ENCODE assay signal across 12 mouse cellular contexts in the genomic region with DNA sequence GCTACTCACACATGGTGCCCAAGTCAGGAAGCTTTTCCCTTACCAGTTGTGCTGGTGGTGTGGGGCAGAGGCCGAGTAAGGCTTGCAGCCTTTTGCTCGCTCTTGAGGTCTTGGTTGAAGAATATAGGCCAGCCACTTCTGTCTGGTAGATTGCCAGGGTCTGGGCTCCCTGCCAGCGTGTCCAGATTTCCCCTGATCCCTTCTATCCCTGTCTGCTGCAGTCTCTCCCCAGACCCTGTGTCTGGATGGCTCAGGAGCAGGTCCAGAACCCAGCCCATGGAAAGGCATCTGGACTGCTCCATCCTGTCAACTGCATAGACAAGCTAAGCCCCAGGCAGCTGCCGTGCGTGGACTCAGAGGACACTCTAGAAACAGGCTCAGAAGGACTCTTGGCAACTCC. TPM values are rescaled to one million over a fixed set of nuclear protein-coding genes. Genes with fewer than 3 reads are reported as not detected.
DNase-seq lines count a peak whose midpoint lies in the region; ATAC-seq and TF ChIP-seq lines count a peak whose summit lies in the region.
"Had no signal": no experiment of that assay in that cellular context is flagged by ENCODE, and none has a peak within 500 bp of the region (broad histone marks: within the 10 kb centered on the region; RNA-seq: fewer than 3 reads in every experiment).

No protein-coding gene starts in this region.

- H3K9me3 ChIP-seq in hindbrain, embryonic 13.5 days, result no peaks in the 10 kb centered on the region
- H3K9me3 ChIP-seq in hindbrain, embryonic 10.5 days, result no peaks in the 10 kb centered on the region
- no peaks in the 10 kb centered on the region for H3K9me3 ChIP-seq in midbrain, embryonic 11.5 days (ENCODE audit: control insufficient read depth, low read length)
- no peaks in the 10 kb centered on the region for H3K9me3 ChIP-seq in midbrain, embryonic 10.5 days (replicated peaks)
- no peaks in the 10 kb centered on the region for H3K9me3 ChIP-seq in heart, postnatal 0 days (replicated peaks; ENCODE audit: control insufficient read depth, low read length)
- H3K9me3 ChIP-seq: G1E; kidney, embryonic 15.5 days; neural tube, embryonic 15.5 days had no signal

- no peak overlapping the region for H3K9ac ChIP-seq in hindbrain, embryonic 13.5 days
- H3K9ac ChIP-seq in midbrain, embryonic 11.5 days (ENCODE audit: low read length), result no peak overlapping the region
- H3K9ac ChIP-seq in heart, postnatal 0 days (replicated peaks; ENCODE audit: low read depth, low read length), result no peak overlapping the region
- H3K9ac ChIP-seq: kidney, embryonic 15.5 days; neural tube, embryonic 15.5 days had no signal

- 72% methylated on average over 5 of the region's 5 CpGs for WGBS in hindbrain, embryonic 13.5 days
- 94% methylated on average over 5 of the region's 5 CpGs for WGBS in hindbrain, embryonic 10.5 days
- 86% methylated on average over 5 of the region's 5 CpGs for WGBS in midbrain, embryonic 11.5 days
- WGBS in midbrain, embryonic 10.5 days, result 87% methylated on average over 5 of the region's 5 CpGs
- 17% methylated on average over 5 of the region's 5 CpGs for WGBS in heart, postnatal 0 days

- ATAC-seq in hindbrain, embryonic 13.5 days (ENCODE audit: low FRiP score), result no peak
- ATAC-seq in midbrain, embryonic 11.5 days (ENCODE audit: low FRiP score), result no peak
- ATAC-seq in heart, postnatal 0 days (ENCODE audit: insufficient read depth, low read depth), result peak; percentile 62; the same call in 1 of the 2 replicates
- ATAC-seq: forebrain, embryonic 14.5 days had no signal

- H3K4me2 ChIP-seq in hindbrain, embryonic 13.5 days, result no peak overlapping the region
- H3K4me2 ChIP-seq in midbrain, embryonic 11.5 days, result no peak overlapping the region
- no peak overlapping the region for H3K4me2 ChIP-seq in heart, postnatal 0 days (ENCODE audit: low read depth, low read length)
- H3K4me2 ChIP-seq: kidney, embryonic 15.5 days; neural tube, embryonic 15.5 days had no signal

- peaks cover 31% of the 10 kb centered on the region for H3K4me1 ChIP-seq in hindbrain, embryonic 13.5 days (replicated peaks)
- peaks cover 15% of the 10 kb centered on the region for H3K4me1 ChIP-seq in hindbrain, embryonic 10.5 days (replicated peaks)
- H3K4me1 ChIP-seq in midbrain, embryonic 11.5 days (ENCODE audit: control insufficient read depth, insufficient read depth, low read length), result peaks cover 2% of the 10 kb centered on the region; the same call in 1 of the 2 replicates
- H3K4me1 ChIP-seq in midbrain, embryonic 10.5 days, result peaks cover 9% of the 10 kb centered on the region
- peaks cover 8% of the 10 kb centered on the region; the same call in 1 of the 2 replicates for H3K4me1 ChIP-seq in heart, postnatal 0 days (ENCODE audit: control insufficient read depth, insufficient read depth)
- H3K4me1 ChIP-seq: kidney, embryonic 15.5 days had no signal

- no peak overlapping the region for H3K4me3 ChIP-seq in hindbrain, embryonic 13.5 days
- H3K4me3 ChIP-seq in hindbrain, embryonic 10.5 days, result no peak overlapping the region
- H3K4me3 ChIP-seq in midbrain, embryonic 11.5 days (ENCODE audit: low read depth, low read length), result no peak overlapping the region
- no peak overlapping the region for H3K4me3 ChIP-seq in midbrain, embryonic 10.5 days
- no peak overlapping the region for H3K4me3 ChIP-seq in heart, postnatal 0 days (ENCODE audit: low read depth, low read length)
- H3K4me3 ChIP-seq: kidney, embryonic 15.5 days; neural tube, embryonic 15.5 days had no signal

- H3K27ac ChIP-seq in hindbrain, embryonic 13.5 days, result peak overlapping the region; percentile 37; the same call in 1 of the 2 replicates
- no peak overlapping the region for H3K27ac ChIP-seq in hindbrain, embryonic 10.5 days
- H3K27ac ChIP-seq in midbrain, embryonic 11.5 days (ENCODE audit: low read depth, low read length), result no peak overlapping the region
- no peak overlapping the region for H3K27ac ChIP-seq in midbrain, embryonic 10.5 days (replicated peaks)
- no peak overlapping the region for H3K27ac ChIP-seq in heart, postnatal 0 days (ENCODE audit: low read depth)
- H3K27ac ChIP-seq: kidney, embryonic 15.5 days had no signal

- peak; percentile 58 for DNase-seq in adrenal gland, postnatal 10 days
- no peak for DNase-seq in adrenal gland, adult 8-10 months
- no peak for DNase-seq in hindbrain, embryonic 10.5 days (ENCODE audit: low spot score)
- peak; percentile 56 for DNase-seq in midbrain, embryonic 11.5 days (ENCODE audit: low spot score, missing footprints)
- no peak for DNase-seq in midbrain, embryonic 10.5 days (ENCODE audit: low spot score)
- no peak for DNase-seq in heart, postnatal 0 days (ENCODE audit: low spot score)
- no peak for DNase-seq in left cerebral cortex, adult 9 months (ENCODE audit: low spot score in 2 of 2)

- no peak for TF ChIP-seq CTCF in heart, postnatal 0 days (IDR thresholded peaks at IDR 0.05; ENCODE audit: low read depth)

- H3K27me3 ChIP-seq in hindbrain, embryonic 13.5 days, result no peaks in the 10 kb centered on the region
- no peaks in the 10 kb centered on the region for H3K27me3 ChIP-seq in hindbrain, embryonic 10.5 days (ENCODE audit: insufficient read depth, poor library complexity, severe bottlenecking)
- H3K27me3 ChIP-seq in midbrain, embryonic 11.5 days (ENCODE audit: control insufficient read depth, insufficient read depth, low read length), result no peaks in the 10 kb centered on the region
- no peaks in the 10 kb centered on the region for H3K27me3 ChIP-seq in midbrain, embryonic 10.5 days (ENCODE audit: low read depth, poor library complexity, severe bottlenecking)
- no peaks in the 10 kb centered on the region for H3K27me3 ChIP-seq in heart, postnatal 0 days (ENCODE audit: control insufficient read depth, insufficient read depth, low read length)
- H3K27me3 ChIP-seq: kidney, embryonic 15.5 days; neural tube, embryonic 15.5 days had no signal

- H3K36me3 ChIP-seq in hindbrain, embryonic 13.5 days, result no peaks in the 10 kb centered on the region
- H3K36me3 ChIP-seq in hindbrain, embryonic 10.5 days, result no peaks in the 10 kb centered on the region
- no peaks in the 10 kb centered on the region for H3K36me3 ChIP-seq in midbrain, embryonic 11.5 days (ENCODE audit: control insufficient read depth, insufficient read depth, low read length)
- no peaks in the 10 kb centered on the region for H3K36me3 ChIP-seq in midbrain, embryonic 10.5 days
- no peaks in the 10 kb centered on the region for H3K36me3 ChIP-seq in heart, postnatal 0 days (replicated peaks; ENCODE audit: control insufficient read depth, insufficient read depth, low read length)
- H3K36me3 ChIP-seq: G1E; kidney, embryonic 15.5 days; neural tube, embryonic 15.5 days had no signal

- TF ChIP-seq EP300 in heart, postnatal 0 days (IDR thresholded peaks at IDR 0.05; ENCODE audit: low read depth), result no peak

RNA-seq across cellular contexts. Expression of gene Nav1, which starts 37.0 kb away (rescaled TPM):
- total RNA-seq in adrenal gland, postnatal 10 days (2021), result 10 to 100 TPM; 20.8 to 35.2 TPM
- total RNA-seq in adrenal gland, adult 8-10 months (2022), result 10 to 100 TPM; 15.2 to 26.9 (median 22.8) TPM
- polyA plus RNA-seq in hindbrain, embryonic 13.5 days (2015; fragmentation: Nextera tagmentation; extraction: Ambion mirVana), result 42.3 and 42.6 TPM in 2 replicates
- polyA plus RNA-seq in hindbrain, embryonic 10.5 days (2016; fragmentation: Nextera tagmentation; extraction: Ambion mirVana), result 16.1 and 19.3 TPM in 2 replicates
- polyA plus RNA-seq in midbrain, embryonic 11.5 days (2014; fragmentation: Nextera tagmentation; extraction: Ambion mirVana), result 10.4 and 13.3 TPM in 2 replicates
- 14.5 and 16.5 TPM in 2 replicates for polyA plus RNA-seq in midbrain, embryonic 10.5 days (2016; fragmentation: Nextera tagmentation; extraction: Ambion mirVana)
- 14.1 and 29.9 TPM in 2 replicates for total RNA-seq in heart, postnatal 0 days (2014; rRNA removed; ENCODE audit: low replicate concordance)
- polyA plus RNA-seq in heart, postnatal 0 days (2015; fragmentation: Nextera tagmentation; extraction: Ambion mirVana), result 9.2 and 10.3 TPM in 2 replicates
- polyA plus RNA-seq: G1E had no signal

Comparison
In these comparisons a context has a peak if more than half of its experiments do, and no peak if none do; other contexts are left out.
1. DNase-seq: peak in adrenal gland, postnatal 10 days (single experiment) and midbrain, embryonic 11.5 days (single experiment); none in adrenal gland, adult 8-10 months (single experiment), hindbrain, embryonic 10.5 days (single experiment), midbrain, embryonic 10.5 days (single experiment), heart, postnatal 0 days (single experiment) and left cerebral cortex, adult 9 months (0 of 2).